11 mouse cellular contexts compared by ENCODE assay signal in the genomic region with DNA sequence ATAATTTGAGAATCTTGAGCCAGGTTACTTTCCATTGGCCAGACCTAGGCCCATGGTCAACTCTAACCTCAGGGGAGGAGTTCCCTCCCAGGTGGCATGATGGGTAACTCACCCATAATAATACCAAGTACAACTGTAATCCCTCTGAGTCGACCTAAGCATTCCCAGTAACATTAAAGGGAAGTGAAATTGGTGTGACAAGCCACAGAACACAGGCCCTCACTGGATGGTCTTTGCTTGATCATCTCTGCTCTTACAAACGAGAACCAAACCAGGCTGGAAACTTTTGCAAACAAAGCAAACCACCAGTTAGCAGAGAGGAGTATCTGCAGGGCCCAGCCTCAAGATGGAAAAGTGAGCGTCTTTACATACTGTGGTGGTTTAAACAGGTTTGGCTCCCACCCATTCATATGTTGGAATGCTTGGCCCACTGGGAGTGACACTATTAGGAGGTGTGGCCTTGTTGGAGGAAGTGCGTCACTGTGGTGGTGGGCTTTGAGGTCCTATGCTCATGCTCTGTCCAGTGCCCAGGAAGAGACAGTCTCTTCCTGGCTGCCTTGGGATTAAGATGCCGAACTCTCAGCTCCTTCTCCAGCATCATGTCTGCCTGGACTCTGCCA. TPM values are rescaled to one million over a fixed set of nuclear protein-coding genes. Genes with fewer than 3 reads are reported as not detected.
"Had no signal": no experiment of that assay in that cellular context is flagged by ENCODE, and none has a peak within 500 bp of the region (broad histone marks: within the 10 kb centered on the region; RNA-seq: fewer than 3 reads in every experiment).

No protein-coding gene starts in this region.

- ATAC-seq: midbrain, embryonic 13.5 days; midbrain, embryonic 15.5 days had no signal

- DNase-seq: lung, adult 18-20 months; lung, embryonic 14.5 days; lung, postnatal 10 days; lung, postnatal 4 days; right cerebral cortex, postnatal 14 days; thymus, adult 2 months; thymus, postnatal 14 days; thymus, postnatal 36 days had no signal

RNA-seq across cellular contexts. Expression of a gene that starts 23.7 kb away (rescaled TPM):
- total RNA-seq: monocyte, adult 5-6 weeks had no signal
